24 mouse cellular contexts compared by ENCODE assay signal in genomic region chr17:51013908-51014307, GRCm38 (mm10).
"Had no signal": no experiment of that assay in that cellular context is flagged by ENCODE, and none has a peak within 500 bp of the region (broad histone marks: within the 10 kb centered on the region; RNA-seq: fewer than 3 reads in every experiment).

No protein-coding gene starts in this region.

- H3K36me3 ChIP-seq: heart, embryonic 13.5 days; heart, embryonic 15.5 days; hindbrain, embryonic 13.5 days; intestine, embryonic 15.5 days; limb, embryonic 10.5 days; limb, embryonic 12.5 days; liver, embryonic 13.5 days had no signal

- H3K27me3 ChIP-seq: heart, embryonic 13.5 days; heart, embryonic 15.5 days; hindbrain, embryonic 13.5 days; intestine, embryonic 15.5 days; limb, embryonic 12.5 days; liver, embryonic 13.5 days had no signal

- H3K9ac ChIP-seq: forebrain, postnatal 0 days; heart, embryonic 13.5 days; heart, embryonic 15.5 days; hindbrain, embryonic 13.5 days; intestine, embryonic 15.5 days; limb, embryonic 12.5 days; liver, embryonic 13.5 days had no signal

- DNase-seq: forebrain, postnatal 0 days; gastrocnemius, postnatal 14 days; gastrocnemius, postnatal 36 days; heart, adult 18-20 months; heart, postnatal 14 days; heart, postnatal 36 days; kidney, adult 18-20 months; kidney, adult 8-10 months; kidney, postnatal 10 days; kidney, postnatal 25 days; kidney, postnatal 4 days; liver, embryonic 13.5 days had no signal

- H3K9me3 ChIP-seq: heart, embryonic 13.5 days; heart, embryonic 15.5 days; hindbrain, embryonic 13.5 days; intestine, embryonic 15.5 days; limb, embryonic 10.5 days; limb, embryonic 12.5 days; liver, embryonic 13.5 days had no signal

- H3K4me1 ChIP-seq: heart, embryonic 13.5 days; heart, embryonic 15.5 days; hindbrain, embryonic 13.5 days; intestine, embryonic 15.5 days; limb, embryonic 10.5 days; limb, embryonic 12.5 days had no signal

- H3K4me3 ChIP-seq: heart, embryonic 13.5 days; heart, embryonic 15.5 days; hindbrain, embryonic 13.5 days; intestine, embryonic 15.5 days; layer of hippocampus, adult 2 months; left cerebral cortex, adult 2 months; limb, embryonic 10.5 days; limb, embryonic 12.5 days; liver, embryonic 13.5 days had no signal

- H3K4me2 ChIP-seq: heart, embryonic 11.5 days; heart, embryonic 13.5 days; heart, embryonic 15.5 days; hindbrain, embryonic 13.5 days; intestine, embryonic 15.5 days; limb, embryonic 12.5 days; liver, embryonic 13.5 days had no signal

- H3K27ac ChIP-seq: heart, embryonic 13.5 days; heart, embryonic 15.5 days; hindbrain, embryonic 13.5 days; intestine, embryonic 15.5 days; layer of hippocampus, adult 2 months; left cerebral cortex, adult 2 months; limb, embryonic 10.5 days; limb, embryonic 12.5 days; liver, embryonic 13.5 days had no signal

- ATAC-seq: forebrain, postnatal 0 days; hindbrain, embryonic 16.5 days; inflammation-experienced regulatory T-cells, adult 6 months; intestine, embryonic 15.5 days; intestine, postnatal 0 days had no signal
